ENCODE assay signal across 22 mouse cellular contexts in the genomic region with DNA sequence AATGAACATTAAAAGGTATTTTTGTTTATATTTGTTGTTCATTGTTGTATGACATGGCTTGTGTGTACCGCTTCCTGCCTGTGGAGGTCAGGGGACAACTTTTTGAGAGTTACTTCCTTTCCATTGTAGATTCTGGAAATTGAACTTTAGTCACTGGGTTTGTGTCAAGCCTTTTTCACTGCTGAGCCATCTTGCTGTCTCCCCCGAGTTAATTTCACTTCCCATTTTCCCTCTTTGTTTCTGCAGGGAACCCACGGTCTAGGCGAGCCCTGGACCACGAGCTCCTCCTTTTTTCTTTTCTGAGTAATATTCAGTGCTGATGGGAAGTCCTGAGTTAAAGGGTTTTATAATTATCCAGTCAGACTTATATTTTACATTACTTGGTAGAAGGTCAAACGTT. TPM values are rescaled to one million over a fixed set of nuclear protein-coding genes. Genes with fewer than 3 reads are reported as not detected.
A peak's percentile ranks its signal among the peaks of the same experiment; 100 is the strongest.
DNase-seq lines count a peak whose midpoint lies in the region; ATAC-seq lines count a peak whose summit lies in the region.
"Had no signal": no experiment of that assay in that cellular context is flagged by ENCODE, and none has a peak within 500 bp of the region (broad histone marks: within the 10 kb centered on the region; RNA-seq: fewer than 3 reads in every experiment).

No protein-coding gene starts in this region.

- DNase-seq in heart, adult 11 months = peak; percentile 90
- DNase-seq in heart, postnatal 25 days (ENCODE audit: low spot score) = no peak
- DNase-seq in lung, postnatal 25 days (ENCODE audit: low spot score) = peak; percentile 14
- no peak for DNase-seq in lung, postnatal 10 days
- peak; percentile 27 for DNase-seq in splenic B cell, adult 2 months (ENCODE audit: low read depth, low spot score)
- DNase-seq in cerebellum, adult 18-20 months = no peak
- no peak for DNase-seq in left cerebral cortex, postnatal 4 days
- DNase-seq: adrenal gland, postnatal 25 days; cerebellum, adult 2 months; cerebellum, postnatal 36 days; gastrocnemius, adult 2 months; kidney, adult 9 months; kidney, postnatal 36 days; layer of hippocampus, adult 9-11 months; liver, embryonic 13.5 days; right cerebral cortex, postnatal 14 days; thymus, adult 2 months had no signal

- H3K27me3 ChIP-seq in splenic B cell, adult 2 months (ENCODE audit: control insufficient read depth, insufficient read depth, low read length, poor library complexity, severe bottlenecking) = no peaks in the 10 kb centered on the region
- H3K27me3 ChIP-seq: hindbrain, embryonic 12.5 days; limb, embryonic 12.5 days; liver, embryonic 13.5 days; midbrain, embryonic 12.5 days had no signal

- no peaks in the 10 kb centered on the region for H3K36me3 ChIP-seq in splenic B cell, adult 2 months (ENCODE audit: control insufficient read depth, insufficient read depth, low read length, poor library complexity, severe bottlenecking)
- H3K36me3 ChIP-seq: hindbrain, embryonic 12.5 days; limb, embryonic 12.5 days; liver, embryonic 13.5 days; midbrain, embryonic 12.5 days had no signal

- intact Hi-C loops in heart, postnatal 25 days (cut with DNase I) = no loop called here
- intact Hi-C loops in left cerebral cortex, postnatal 4 days (cut with DNase I) = no loop called here

- peak; percentile 72; the same call in 1 of the 2 replicates for ATAC-seq in common myeloid progenitor, adult 5-6 weeks (replicated peaks; ENCODE audit: low read depth, poor library complexity, severe bottlenecking)
- ATAC-seq: inflammation-experienced regulatory T-cells, adult 6 months had no signal

RNA-seq across cellular contexts. Expression of a gene that starts 26.8 kb away (rescaled TPM):
- total RNA-seq in heart, postnatal 25 days (2021) = 10 to 100 TPM; 15.0 to 16.9 TPM
- total RNA-seq in common myeloid progenitor, adult 5-6 weeks (2017) = 24.1 and 25.4 TPM in 2 replicates
- total RNA-seq in left cerebral cortex, postnatal 4 days (2021) = 10 to 100 TPM; 51.3 to 54.1 TPM

RNA-seq across cellular contexts. Expression of a gene that starts 59.3 kb away (rescaled TPM):
- total RNA-seq in heart, postnatal 25 days (2021) = 10 to 100 TPM in 1 of 2 experiments, 1 to 10 TPM in 1; 9.4 to 10.3 TPM
- 29.8 and 31.7 TPM in 2 replicates for total RNA-seq in common myeloid progenitor, adult 5-6 weeks (2017)
- 10 to 100 TPM; 14.6 to 16.2 TPM for total RNA-seq in left cerebral cortex, postnatal 4 days (2021)

Comparison
In these comparisons a context has a peak if more than half of its experiments do, and no peak if none do; other contexts are left out.
1. DNase-seq: peak in heart, adult 11 months (single experiment), lung, postnatal 25 days (single experiment) and splenic B cell, adult 2 months (single experiment); none in heart, postnatal 25 days (single experiment), lung, postnatal 10 days (single experiment), cerebellum, adult 18-20 months (0 of 2) and left cerebral cortex, postnatal 4 days (single experiment).